Mouse (Mus musculus): ENCODE measurements at regions not wholly inside any gene's neighbourhood (a gene's known extent, or its start where the extent isn't known, plus 50 kb on each side); places are given as distances from the start of the nearest gene placed in this dataset.

DNA sequence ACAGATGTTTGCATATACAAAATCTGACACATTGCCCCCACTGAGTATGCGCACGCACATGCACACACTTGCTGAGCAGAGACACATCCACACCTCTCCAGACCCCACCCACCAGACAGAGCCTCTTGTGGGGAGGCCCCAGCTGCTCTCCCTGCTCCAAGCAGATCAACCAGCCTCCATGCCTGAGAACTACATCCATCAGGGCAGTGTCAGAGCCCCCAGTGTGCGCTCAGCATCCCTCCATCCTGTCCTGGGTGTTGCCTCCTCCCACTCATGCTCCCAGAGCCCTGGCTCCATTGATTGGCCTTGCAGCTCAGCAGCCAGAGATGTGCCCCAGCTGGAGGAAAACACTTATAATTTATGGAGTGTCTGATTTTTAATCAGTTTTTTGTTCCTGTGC lies 124.1 kb upstream of the Rpl38 start:
- DNase-seq: no peak

GRCm38 (mm10) chr11:114542167-114542566 lies 126.2 kb upstream of the Rpl38 start:
- DNase-seq: no peak

- no peak for DNase-seq
These were observed 127.8 kb upstream of the Rpl38 start for GRCm38 (mm10) chr11:114540503-114540902.

DNA sequence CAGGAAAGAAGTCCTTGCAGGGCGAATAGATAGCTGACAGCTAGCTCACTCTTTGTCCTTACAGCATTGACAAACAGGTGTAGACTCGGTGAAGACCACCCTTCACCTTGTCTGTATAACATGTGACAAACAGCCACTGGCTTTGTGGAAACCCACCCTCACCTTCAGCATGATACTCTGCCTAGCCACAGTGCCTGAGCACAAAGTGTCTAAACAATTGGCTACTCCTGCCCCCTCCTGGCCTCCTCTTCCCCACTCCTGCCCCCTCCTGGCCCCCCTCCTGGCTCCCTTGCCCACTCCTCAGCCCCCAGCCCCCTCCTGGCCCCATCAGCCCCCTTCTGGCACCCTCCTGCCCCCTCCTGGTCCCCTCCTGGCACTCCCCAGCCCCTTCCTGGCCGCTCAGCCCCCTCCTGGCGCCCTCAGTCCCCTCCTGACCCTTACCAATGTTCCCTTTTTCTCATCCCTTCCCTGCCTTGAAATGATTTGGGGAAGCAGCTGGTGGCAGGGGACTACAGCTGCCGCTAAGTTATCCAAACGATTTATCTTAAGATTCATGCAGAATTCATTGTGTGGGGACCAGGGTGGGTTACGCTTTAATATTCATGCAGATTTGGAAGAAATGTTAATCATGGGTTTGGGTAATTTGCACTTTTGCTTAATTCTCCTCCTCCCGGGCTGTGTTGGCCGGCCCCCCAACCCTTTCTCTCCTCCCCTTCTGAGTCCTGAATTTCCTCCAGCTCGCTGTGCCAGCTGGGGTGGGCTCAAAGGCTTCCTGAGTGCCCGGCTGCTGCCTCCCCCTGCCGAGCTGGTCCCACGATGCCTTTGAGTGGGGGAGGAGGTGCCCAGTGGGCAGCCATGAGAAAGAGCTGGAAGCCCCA lies 131.5 kb upstream of the Rpl38 start:
- no peak for DNase-seq

DNA sequence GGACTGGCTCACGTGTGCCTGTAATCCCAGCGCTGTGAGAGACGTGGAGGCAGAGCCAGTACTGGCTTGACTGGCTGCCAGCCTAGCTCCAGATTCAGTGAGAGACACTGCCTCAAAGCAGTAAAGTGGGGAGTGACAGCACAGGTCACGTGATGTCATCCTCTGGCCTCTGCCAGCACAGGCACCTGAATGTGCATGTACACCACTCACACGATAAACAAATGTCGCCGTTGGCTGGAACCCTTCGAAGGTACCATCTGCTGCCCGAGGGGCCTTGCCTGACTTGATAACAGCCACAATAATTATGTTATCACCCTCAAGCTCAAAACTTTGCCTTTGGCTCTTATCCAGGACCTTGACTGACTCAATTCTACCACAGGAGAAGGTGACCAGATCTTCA lies 132.4 kb upstream of the Rpl38 start:
- no peak for DNase-seq

DNA sequence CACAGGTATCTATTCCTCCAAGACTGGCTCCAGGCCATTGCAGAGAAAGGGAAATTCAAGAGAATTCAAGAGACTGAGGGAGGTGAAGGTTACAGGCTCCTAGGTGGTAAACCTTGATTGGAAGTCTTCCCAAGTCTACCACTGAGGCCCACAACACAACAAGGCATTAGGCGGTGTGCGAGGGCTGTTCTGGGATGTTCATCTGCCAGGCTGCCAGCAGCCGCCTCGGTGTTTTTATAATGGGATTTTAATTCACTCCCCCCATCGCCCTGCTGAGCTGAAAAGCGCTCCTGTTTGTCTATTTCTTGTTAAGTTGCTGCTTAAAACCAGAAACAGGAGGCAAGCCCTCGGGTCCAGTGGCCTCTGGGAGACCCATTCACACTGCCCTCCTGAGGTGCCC lies 133.9 kb upstream of the Rpl38 start:
- DNase-seq: no peak

DNA sequence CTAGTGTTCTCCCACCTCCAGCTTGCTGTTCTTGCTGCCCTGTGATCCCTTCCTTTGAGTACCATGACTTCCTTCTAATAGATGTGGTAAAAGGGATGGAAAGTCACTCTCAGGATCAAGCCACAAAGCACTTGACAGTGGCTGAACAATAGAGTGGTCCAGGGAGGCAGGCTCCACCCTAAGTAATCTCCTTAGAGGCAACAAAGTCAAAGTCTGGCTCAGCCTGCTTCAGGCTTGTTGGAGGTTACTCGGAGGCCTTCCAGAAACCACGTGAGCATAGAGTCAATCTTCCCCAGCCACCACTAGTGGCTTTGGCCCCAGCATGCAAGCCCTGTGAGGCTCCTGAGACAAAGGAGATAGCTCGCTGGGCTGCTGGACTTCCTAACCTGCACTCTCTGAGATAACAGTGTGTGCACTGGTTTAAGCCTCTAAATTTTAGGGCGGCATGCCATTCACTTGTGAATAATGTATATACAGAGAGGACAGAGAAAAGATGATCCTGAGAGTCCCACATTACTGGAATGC lies 137.0 kb upstream of the Rpl38 start:
- DNase-seq: no peak

DNA sequence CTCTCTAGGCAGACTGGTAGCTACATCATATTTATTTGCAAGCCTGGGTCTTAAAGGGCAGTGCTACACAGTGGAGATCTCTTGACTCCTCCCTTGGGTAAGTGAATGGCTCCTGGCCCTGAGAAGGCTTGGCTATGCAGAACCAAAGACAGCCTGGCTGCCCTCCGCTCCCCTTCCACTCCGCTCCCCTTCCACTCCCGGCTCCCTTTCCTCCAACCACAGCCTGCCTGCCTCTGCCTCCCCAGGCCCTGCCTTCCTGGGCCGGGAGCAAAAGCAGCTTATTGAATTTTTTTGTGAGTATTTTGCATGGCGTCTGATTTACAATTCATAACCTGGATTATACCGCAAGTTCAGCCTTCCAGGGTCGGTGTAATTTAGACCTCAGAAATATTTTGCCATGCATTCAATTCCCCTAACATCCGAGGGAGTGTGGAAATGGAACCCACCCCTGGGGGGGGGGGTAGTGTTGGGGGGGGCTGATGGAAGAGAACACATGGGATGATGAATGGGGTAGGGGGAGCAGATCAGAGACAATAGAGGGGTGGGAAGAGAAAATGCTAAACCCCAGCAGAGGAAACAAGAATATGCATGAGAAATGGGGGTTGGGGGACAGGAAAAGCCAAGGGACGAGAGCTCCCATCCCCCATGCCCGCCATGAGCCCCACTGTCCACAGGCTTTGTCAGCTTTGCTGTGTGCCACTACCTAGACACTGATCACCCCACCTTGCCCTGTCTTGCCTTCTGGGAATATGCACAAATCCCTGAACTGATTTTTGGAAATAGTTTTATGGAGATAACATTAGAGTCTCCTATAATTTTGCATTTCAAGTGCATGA lies 139.2 kb upstream of the Rpl38 start:
- no peak for DNase-seq

GRCm38 (mm10) chr11:114523444-114524238 lies 144.7 kb upstream of the Rpl38 start:
- DNase-seq: peak; percentile 50

DNA sequence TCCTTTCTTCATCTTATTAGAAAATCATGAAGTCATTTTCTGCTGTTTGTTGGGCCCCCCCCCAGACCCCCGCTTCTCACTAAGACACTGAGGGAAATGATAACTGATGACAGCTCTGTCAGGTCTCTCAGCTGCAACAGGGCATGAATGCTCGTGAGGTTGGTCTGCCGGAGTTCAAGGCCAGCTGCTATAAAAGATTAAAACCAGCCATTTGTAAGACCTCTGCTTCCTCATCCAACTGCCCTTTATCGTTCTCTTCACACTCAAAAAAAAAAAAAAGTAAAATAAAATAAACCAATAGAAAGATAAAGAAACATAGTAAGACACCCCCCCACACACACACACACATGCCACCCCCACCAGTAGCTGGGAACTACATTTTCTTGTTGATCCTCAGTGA lies 153.0 kb upstream of the Rpl38 start:
- DNase-seq: no peak

DNA sequence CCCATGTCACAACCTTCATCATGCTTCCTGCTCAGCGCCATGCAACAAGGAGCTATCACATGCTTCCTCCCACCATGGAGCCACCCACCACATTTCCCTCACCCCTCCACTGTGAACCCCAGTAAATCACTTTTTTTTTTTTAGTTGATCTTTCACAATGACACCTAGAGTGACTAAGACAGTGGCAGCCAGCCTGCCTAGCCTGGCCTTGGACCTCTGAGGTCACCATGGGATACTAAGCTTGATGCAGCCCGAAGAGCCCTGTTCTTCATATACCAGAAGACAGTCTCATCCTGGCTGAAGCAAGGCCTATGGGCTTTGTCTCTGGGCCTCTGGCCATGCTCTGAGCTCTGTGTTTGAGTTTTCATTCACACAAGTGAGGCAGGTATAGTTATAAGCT lies 154.2 kb upstream of the Rpl38 start:
- DNase-seq: no peak

- peak; percentile 13 for DNase-seq
These were observed 154.9 kb upstream of the Rpl38 start for GRCm38 (mm10) chr11:114513446-114513845.

GRCm38 (mm10) chr11:114511994-114512393 lies 156.3 kb upstream of the Rpl38 start:
- DNase-seq: no peak

DNA sequence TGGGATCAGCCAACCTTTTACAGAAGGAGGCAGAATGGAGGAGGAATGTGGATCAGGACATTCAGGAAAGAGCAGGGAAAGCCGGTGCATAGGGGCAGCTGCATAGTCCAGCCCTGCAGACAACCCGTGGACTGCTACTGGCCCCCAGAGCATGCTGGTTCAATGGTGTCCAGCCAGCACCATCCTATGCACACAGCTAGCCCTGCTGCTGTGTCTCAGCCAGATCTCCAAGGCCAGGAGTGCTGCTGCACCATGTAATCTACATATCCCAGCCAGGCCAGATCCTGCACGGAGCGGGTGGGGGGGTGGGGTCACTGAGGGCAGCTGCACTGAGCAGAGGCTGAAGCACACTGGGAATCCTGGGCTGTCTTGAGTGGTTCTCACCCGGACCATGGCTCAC lies 165.8 kb upstream of the Rpl38 start:
- no peak for DNase-seq

DNA sequence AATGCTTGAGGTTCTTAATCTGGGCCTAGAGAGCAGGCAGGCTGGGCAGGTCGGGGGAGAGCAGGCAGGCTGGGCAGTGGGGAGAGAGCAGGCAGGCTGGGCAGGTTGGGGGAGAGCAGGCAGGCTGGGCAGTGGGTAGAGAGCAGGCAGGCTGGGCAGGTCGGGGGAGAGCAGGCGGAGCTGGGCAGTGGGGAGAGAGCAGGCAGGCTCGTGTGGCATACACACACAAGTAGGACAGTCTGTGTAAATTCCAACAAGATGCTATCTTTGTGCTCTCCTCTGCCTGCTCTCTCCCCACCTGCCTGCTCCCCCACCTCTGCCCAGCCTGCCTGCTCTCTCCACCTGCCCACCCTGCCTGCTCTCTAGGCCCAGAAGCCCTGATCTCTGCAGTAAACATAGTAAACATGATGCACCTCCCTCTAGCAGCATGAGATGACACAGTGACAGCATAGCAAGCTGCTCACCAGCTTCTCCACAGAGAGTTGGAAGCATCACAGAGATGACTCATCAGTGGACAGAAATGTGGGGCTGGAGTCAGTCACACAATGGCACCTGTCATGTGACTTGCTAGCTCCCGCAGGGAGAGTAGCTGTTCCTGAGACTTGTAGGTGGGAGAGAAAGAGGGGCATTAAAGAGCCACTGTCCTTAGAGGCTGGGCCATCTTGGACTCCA lies 166.3 kb upstream of the Rpl38 start:
- no peak for DNase-seq

DNA sequence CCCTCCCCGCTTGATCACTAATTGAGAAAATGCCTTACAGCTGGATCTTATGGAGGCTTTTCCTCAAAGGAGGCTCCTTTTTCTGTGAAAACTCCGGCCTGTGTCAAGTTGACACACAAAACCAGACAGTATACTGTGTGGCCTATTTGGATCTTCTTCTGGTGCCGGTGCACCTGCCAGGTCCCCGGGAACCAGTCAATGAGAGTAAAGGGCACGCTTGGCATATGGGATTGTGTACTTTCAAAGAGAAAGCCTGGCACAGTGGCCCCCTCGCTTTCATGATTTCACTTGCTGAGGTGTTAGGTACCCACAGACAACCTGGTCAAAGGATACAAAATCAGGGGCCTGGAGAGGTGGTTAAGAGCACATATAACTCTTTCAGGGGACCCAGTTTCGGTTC lies 167.9 kb upstream of the Rpl38 start:
- no peak for DNase-seq

DNA sequence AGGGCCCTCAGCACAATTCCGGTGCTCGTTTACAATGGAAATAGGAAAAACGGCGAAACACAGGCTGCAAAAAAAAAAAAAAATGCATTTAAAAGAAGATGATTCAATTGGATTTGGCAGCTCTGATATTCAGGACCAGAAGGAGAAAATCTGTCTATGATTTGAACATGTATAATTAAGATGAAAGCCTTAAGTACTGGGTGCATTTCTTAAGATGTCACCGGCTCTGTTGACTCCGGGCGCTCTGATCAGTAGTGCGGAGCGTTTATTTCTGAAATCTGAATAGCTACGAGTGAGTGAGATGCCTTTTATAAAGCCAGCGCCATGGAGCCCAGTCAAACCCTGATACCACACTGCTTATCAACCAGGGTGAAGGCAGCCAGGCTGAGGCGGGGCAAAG lies 168.7 kb upstream of the Rpl38 start:
- DNase-seq: no peak

GRCm38 (mm10) chr11:114495520-114495921 lies 172.8 kb upstream of the Rpl38 start:
- no peak for DNase-seq

DNA sequence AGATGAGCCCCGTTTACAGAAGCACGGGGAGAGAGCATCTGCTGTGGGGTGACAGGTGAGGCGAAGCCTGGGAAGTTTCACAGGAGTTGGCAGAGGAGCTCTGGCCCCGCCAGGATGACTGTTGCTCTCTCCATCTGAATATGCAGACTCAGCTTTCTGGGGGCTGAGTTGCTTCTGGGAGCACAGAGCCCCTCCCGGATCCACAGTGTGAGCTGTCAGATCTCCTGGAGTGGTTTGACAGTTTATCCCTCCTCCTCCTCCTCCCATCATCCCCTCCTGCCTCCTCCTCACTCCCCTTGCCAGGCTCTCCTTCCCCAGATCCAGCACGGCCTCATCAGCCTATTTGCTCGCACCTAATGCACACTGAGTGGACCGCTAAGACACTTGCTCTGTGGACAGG lies 181.9 kb upstream of the Rpl38 start:
- no peak for DNase-seq

DNA sequence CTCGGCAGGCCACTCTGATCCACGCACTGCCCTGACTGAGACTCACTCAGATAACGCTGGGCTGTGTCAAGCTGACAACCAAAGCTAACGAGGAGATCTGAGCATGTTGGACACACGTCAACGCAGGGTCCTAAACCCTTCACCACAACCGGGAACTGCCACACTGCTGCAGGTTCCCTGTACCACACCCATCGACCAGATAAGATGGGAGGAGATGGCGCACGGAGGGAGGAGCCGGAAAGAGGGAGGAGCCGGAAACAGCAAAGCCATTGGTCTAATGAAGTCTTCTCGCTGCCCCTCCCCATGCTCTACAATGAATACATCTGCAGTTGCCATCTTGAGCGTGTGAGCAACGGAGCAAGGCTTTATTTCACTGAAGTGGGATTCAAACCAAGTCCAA lies 182.9 kb upstream of the Rpl38 start:
- DNase-seq: no peak

DNA sequence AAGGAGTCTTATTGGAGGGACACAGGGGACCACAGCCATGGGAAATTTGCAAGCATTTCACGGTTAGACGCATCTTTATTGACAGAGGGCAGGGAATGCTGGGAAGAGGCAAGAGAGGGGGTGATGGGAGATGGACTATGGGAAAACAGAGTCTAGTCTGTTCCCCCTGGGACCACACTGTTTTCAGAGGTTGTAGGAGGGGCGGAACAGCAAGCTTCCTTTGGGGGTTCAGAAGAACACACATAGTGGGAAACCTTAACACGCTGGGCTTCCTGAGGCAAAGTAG lies 183.7 kb upstream of the Rpl38 start:
- DNase-seq: no peak

DNA sequence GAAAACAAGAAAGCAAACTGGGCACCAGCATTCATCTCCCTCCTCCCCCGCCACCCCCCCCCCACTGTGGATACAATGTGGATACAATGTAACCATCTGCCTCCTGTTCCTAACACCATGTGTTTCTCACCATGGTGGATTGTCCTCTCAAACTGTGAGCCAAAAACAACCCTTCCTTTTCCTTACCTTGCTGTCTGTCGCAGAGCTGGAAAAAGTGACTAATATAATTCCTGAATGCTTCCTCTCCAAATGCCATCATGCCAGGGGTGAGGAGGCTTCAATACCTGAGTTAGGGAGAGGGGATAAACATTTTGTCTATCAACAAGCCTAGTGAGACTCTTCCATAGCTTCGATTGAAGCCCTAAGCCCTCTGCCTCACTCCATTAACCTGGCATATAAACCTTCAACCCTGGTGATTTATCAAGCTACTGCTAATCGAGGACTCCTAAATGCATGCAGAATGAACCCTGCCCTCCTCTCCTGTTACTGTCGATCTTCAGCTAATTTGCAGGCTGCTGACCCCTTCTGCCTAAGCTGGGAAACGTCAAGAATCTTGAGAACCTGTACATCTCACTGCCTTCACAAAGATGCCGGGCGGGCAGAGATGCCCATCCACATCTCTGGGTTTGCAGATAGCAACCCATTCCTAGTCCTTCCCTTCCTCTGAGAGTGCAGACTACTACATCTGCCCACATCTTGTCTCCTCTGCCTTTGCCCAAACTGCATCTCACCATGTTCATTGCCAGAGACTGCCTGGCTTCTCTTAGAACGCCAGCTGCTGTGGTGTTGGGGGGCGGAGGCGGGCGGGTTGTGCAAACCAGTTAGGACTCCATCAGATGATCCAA lies 184.3 kb upstream of the Rpl38 start:
- DNase-seq: no peak
